Mouse (Mus musculus) ES-E14 (cell line): ENCODE measurements around the gene Psmb9. TPM values are rescaled to one million over a fixed set of nuclear protein-coding genes. Genes with fewer than 3 reads are reported as not detected.
"Not testable (repeated sequence)": the region's sequence is repeated elsewhere in the genome, so short reads cannot be mapped to it uniquely, and the experiment has no call there.

ENCODE experiments used
- DNase-seq: peaks from one replicate; pipeline ENCODE4 v3.0.0-alpha.2; 2013; ENCODE audit warnings: low read depth, low spot score
- H3K27ac ChIP-seq: 2 replicates; pipeline ENCODE4 v1.5.1; 2012; ENCODE audit warnings: low read depth, mild to moderate bottlenecking, low read length, moderate library complexity, mixed read lengths; ENCODE audit not compliant: poor library complexity, insufficient read depth, severe bottlenecking
- H3K36me3 ChIP-seq: 2 replicates; pipeline ENCODE4 v1.6.1; 2012; ENCODE audit warnings: mild to moderate bottlenecking, low read length, moderate library complexity, mixed read lengths; ENCODE audit not compliant: control insufficient read depth, poor library complexity, insufficient read depth, severe bottlenecking
- H3K4me1 ChIP-seq, 2 experiments: fragments of 150-350 bp in 1 of 2; sonication (generic) in 1 of 2; 2 replicates each; pipeline ENCODE4 v1.6.1; 2012; ENCODE audit warnings: low read length in 2 of 2, mild to moderate bottlenecking in 1 of 2, mixed read lengths in 1 of 2; ENCODE audit not compliant: control insufficient read depth in 2 of 2, insufficient read depth in 2 of 2, poor library complexity in 1 of 2
- H3K4me3 ChIP-seq, 2 experiments: fragments of 150-350 bp in 1 of 2; sonication (generic) in 1 of 2; 2 replicates each; pipeline ENCODE4 v1.5.1; 2012; ENCODE audit warnings: low read length in 2 of 2, low read depth in 1 of 2, mild to moderate bottlenecking in 1 of 2, mixed read lengths in 1 of 2; ENCODE audit not compliant: insufficient read depth in 1 of 2, poor library complexity in 1 of 2, severe bottlenecking in 1 of 2
- H3K9ac ChIP-seq: 2 replicates; pipeline ENCODE4 v1.6.1; 2012; ENCODE audit warnings: low read depth, mild to moderate bottlenecking, low read length, mixed read lengths; ENCODE audit not compliant: poor library complexity, insufficient read depth, severe bottlenecking
- H3K9me3 ChIP-seq: fragments of 150-350 bp; sonication (generic); 2 replicates; pipeline ENCODE4 v1.6.1; 2012; ENCODE audit warnings: low read depth, mild to moderate bottlenecking, low read length; ENCODE audit not compliant: control insufficient read depth, insufficient read depth
- CHD2 ChIP-seq: IDR thresholded peaks from 2 replicates; pipeline ENCODE4 v1.6.1; 2014; ENCODE audit warnings: mild to moderate bottlenecking, low read depth, low read length, inconsistent platforms
- HCFC1 ChIP-seq: IDR thresholded peaks from 2 replicates; pipeline ENCODE4 v1.6.1; 2012; ENCODE audit warnings: low read length, inconsistent platforms, borderline replicate concordance; ENCODE audit not compliant: insufficient read depth
- MAFK ChIP-seq: IDR thresholded peaks from 2 replicates; pipeline ENCODE4 v1.6.1; 2014; ENCODE audit warnings: mild to moderate bottlenecking, low read depth, low read length, inconsistent platforms; ENCODE audit not compliant: insufficient read depth
- ZC3H11A ChIP-seq: IDR thresholded peaks from 2 replicates; pipeline ENCODE4 v1.6.1; 2012; ENCODE audit warnings: low read depth, mild to moderate bottlenecking, inconsistent platforms, low read length, borderline replicate concordance
- ZNF384 ChIP-seq: IDR thresholded peaks from 2 replicates; pipeline ENCODE4 v1.6.1; 2012; ENCODE audit warnings: low read depth, low read length, inconsistent platforms
- in situ Hi-C, 2 experiments: fragments of 600-800 bp; cut with MboI; formaldehyde crosslinking; loops; one replicate each; pipeline ENCODE4 v1.15.1; 2025; ENCODE audit warnings: low sequenced_read_pairs in 2 of 2, inconsistent platforms in 1 of 2; ENCODE audit not compliant: unreplicated experiment in 2 of 2
- total RNA-seq: library from RNA; depleted of rRNA; stranded (reverse); fragments of 300-350 nt; gene quantifications from 2 replicates; pipeline ENCODE4 v1.2.3, GENCODE M21; 2012

Gene Psmb9
- total RNA-seq, 1 experiment = 4.1 TPM

GRCm38 (mm10) chr17:34225426-34225825, 37.9 kb upstream of the Psmb9 start:
- Histone ChIP-seq H3K9me3 (peaks cover 9% of the 10 kb centered on the region; the same call in 1 of the 2 replicates), H3K36me3 (no peaks in the 10 kb centered on the region), H3K4me3 (no peak overlapping the region), H3K4me1 (no peaks in the 10 kb centered on the region), H3K9ac (no peak overlapping the region), H3K27ac (no peak overlapping the region)
- in situ Hi-C loops = no loop called here
- no peak for DNase-seq
- TF ChIP-seq ZNF384 (no peak), MAFK (no peak), HCFC1 (no peak), ZC3H11A (no peak), CHD2 (no peak)

- H3K9me3 ChIP-seq = peaks cover 9% of the 10 kb centered on the region; the same call in 1 of the 2 replicates
- no peak overlapping the region for H3K9ac ChIP-seq
- no peak for DNase-seq
- H3K4me3 ChIP-seq = no peak overlapping the region
- H3K27ac ChIP-seq = no peak overlapping the region
- in situ Hi-C loops = no loop called here
- no peaks in the 10 kb centered on the region for H3K36me3 ChIP-seq
- no peaks in the 10 kb centered on the region for H3K4me1 ChIP-seq
- TF ChIP-seq MAFK = no peak
- no peak for TF ChIP-seq HCFC1
- no peak for TF ChIP-seq ZNF384
- TF ChIP-seq ZC3H11A = no peak
- TF ChIP-seq CHD2 = no peak
Observed at GRCm38 (mm10) chr17:34224816-34225215, 37.3 kb upstream of the Psmb9 start.

GRCm38 (mm10) chr17:34220401-34220800, 32.8 kb upstream of the Psmb9 start:
- in situ Hi-C loops, H3K9ac ChIP-seq, H3K4me3 ChIP-seq, H3K27ac ChIP-seq, H3K36me3 ChIP-seq, H3K4me1 ChIP-seq, DNase-seq: not testable (repeated sequence)
- peaks cover 12% of the 10 kb centered on the region; the same call in 1 of the 2 replicates for H3K9me3 ChIP-seq

- H3K27ac ChIP-seq, in situ Hi-C loops, DNase-seq, H3K36me3 ChIP-seq, H3K4me1 ChIP-seq, H3K9me3 ChIP-seq, H3K9ac ChIP-seq, H3K4me3 ChIP-seq: not testable (repeated sequence)
Observed at GRCm38 (mm10) chr17:34219801-34220200, 32.2 kb upstream of the Psmb9 start.

- H3K9ac ChIP-seq, H3K4me3 ChIP-seq, H3K4me1 ChIP-seq, in situ Hi-C loops, H3K36me3 ChIP-seq, H3K27ac ChIP-seq, H3K9me3 ChIP-seq, DNase-seq: not testable (repeated sequence)
Observed at GRCm38 (mm10) chr17:34219096-34219495, 31.5 kb upstream of the Psmb9 start.
